Mouse (Mus musculus): ENCODE results near the gene Swap70.

DNA sequence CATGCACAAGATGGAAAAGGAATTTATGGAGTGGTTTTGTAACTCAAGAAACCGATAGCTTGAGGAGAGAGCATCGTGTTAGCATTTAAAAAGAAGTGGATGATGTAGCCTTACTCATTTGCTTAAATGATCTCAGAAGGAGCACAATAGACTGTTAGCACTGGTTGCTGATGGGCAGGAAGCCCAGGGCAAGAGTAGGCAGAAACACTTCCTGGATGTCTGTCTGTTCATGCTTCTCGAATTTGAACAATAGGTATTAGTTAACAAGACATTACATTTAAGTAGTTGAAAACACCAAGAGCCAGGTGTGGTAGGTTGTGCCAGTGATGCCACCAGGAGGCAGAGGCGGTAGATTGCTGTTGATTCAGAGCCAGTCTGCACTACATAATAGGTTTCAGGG is 47.0 kb downstream of the Swap70 start:
- TF ChIP-seq CTCF (IDR thresholded peaks at IDR 0.05) (no peak), EP300 (IDR thresholded peaks at IDR 0.05) (no peak)

Data from lung, postnatal 0 days (tissue).